Mouse (Mus musculus) gastrocnemius, adult 2 months (tissue): ENCODE measurements around the gene Cbln1. TPM values are rescaled to one million over a fixed set of nuclear protein-coding genes. Genes with fewer than 3 reads are reported as not detected.

ENCODE experiments used
- DNase-seq: peaks from one replicate; pipeline ENCODE4 v3.0.0; 2022
- H3K27ac ChIP-seq: fragments of 200-600 bp; 2 replicates; pipeline ENCODE4 v1.8.1; 2022; ENCODE audit warnings: mild to moderate bottlenecking
- H3K4me3 ChIP-seq: fragments of 200-600 bp; 2 replicates; pipeline ENCODE4 v1.8.1; 2022; ENCODE audit warnings: mild to moderate bottlenecking, moderate library complexity
- CTCF ChIP-seq: fragments of 200-600 bp; IDR thresholded peaks from 2 replicates; pipeline ENCODE4 v1.8.1; 2022; ENCODE audit warnings: antibody characterized with exemption, mild to moderate bottlenecking, moderate library complexity
- intact Hi-C: fragments of 180-260 bp; cut with DNase I; formaldehyde crosslinking; loops from one replicate; pipeline ENCODE4 v1.15.1; 2025
- total RNA-seq, 2 experiments: library from RNA; stranded (reverse); gene quantifications; 2 replicates each; pipeline ENCODE4 v1.2.3; 2021

Cbln1 gene
- total RNA-seq, 2 experiments from 2014 or later = not detected

- no peak overlapping the region for H3K27ac ChIP-seq
- intact Hi-C loops = no loop called here
- TF ChIP-seq CTCF = no peak
- DNase-seq = no peak
- no peak overlapping the region for H3K4me3 ChIP-seq
These were observed 4.5 kb downstream of the Cbln1 start for GRCm38 (mm10) chr8:87467906-87468305.

- Histone ChIP-seq H3K4me3 (no peak overlapping the region), H3K27ac (no peak overlapping the region)
- intact Hi-C loops = no loop called here
- DNase-seq = no peak
- no peak for TF ChIP-seq CTCF
These were observed 5.3 kb downstream of the Cbln1 start for GRCm38 (mm10) chr8:87466936-87467602.

DNA sequence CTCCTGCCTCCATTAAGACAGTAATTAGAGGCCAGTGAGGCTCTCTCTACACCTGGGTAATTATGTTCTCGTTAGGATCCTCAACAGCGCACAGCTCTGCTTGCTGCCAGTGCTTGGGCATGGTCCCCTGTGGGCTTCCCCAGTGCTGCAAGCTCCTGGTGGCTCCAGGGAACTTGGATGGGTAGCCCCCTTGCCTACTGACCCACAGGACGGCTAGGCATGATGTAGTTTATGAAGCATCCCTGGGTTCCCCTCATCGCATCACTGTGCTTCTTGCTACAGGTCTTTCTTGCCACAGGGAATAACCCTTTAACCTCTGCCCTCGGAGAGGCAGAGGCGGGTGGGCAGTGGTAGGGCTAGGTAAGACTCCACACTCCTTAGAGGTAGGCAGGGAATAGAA is 6.1 kb downstream of the Cbln1 start:
- no peak for TF ChIP-seq CTCF
- no peak for DNase-seq
- no peak overlapping the region for H3K27ac ChIP-seq
- intact Hi-C loops = no loop called here
- H3K4me3 ChIP-seq = no peak overlapping the region

- no peak overlapping the region for H3K4me3 ChIP-seq
- TF ChIP-seq CTCF = no peak
- DNase-seq = no peak
- intact Hi-C loops = no loop called here
- H3K27ac ChIP-seq = no peak overlapping the region
These were observed 8.0 kb downstream of the Cbln1 start for GRCm38 (mm10) chr8:87464446-87464845.

DNA sequence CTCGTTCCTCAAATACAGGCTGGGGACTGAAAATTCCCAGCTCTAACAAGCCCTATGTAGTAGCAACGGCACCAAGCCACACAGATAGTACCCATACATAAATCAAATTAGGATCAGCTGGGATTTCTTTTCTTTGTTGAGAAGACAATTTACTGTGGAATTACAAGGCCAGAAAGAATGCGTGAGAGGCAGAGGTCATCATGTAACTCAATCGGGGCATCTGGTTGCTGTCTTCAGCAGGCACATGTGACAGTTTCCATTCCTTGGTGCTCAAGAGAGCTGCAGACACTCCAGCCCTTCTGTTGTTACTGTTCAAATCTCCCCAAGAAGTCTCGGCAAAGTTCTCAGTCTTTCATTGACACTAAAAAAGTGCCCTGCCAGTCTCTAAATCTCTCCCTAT is 10.6 kb downstream of the Cbln1 start:
- intact Hi-C loops = no loop called here
- H3K4me3 ChIP-seq = no peak overlapping the region
- H3K27ac ChIP-seq = no peak overlapping the region
- DNase-seq = no peak
- no peak for TF ChIP-seq CTCF

- Histone ChIP-seq H3K4me3 (no peak overlapping the region), H3K27ac (no peak overlapping the region)
- DNase-seq = no peak
- intact Hi-C loops = no loop called here
- TF ChIP-seq CTCF = no peak
These were observed 15.5 kb downstream of the Cbln1 start for GRCm38 (mm10) chr8:87456949-87457348.

DNA sequence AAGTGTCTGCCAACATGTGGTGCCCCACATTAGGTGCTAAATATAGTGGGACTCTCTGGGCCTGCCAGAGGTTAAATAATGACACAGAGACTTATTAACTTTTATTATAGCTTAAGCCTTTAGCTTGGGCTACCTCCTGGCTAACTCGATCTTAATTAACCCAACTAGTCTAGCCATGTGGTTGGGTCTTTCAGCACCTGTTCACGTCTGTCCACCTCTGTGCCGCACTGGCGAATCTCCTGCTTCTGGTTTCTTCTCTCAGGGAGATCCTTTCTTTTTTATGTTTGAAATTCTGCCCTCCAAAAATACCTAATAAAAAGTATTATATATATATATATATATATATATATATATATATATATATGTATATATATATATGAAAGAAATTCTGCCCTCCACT is 19.6 kb downstream of the Cbln1 start:
- H3K27ac ChIP-seq = no peak overlapping the region

DNA sequence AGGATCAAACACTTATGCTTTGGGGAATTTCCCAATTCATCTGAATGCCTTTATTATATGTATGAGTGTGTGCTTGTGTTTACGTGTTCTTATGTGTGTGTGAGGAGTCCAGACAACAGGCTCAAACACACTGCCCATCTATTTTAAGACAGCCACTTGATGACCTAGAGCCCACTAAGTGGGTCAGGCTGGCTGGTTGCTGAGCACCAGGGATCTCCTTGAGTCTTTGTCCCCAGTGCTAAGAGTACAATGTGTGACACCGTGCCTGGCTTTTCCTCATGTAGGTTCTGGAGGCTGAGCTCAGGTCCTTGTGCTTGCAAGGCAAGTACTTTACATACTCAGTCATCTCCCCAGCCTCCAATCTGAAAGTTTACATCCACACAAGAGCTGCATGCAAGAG is 20.7 kb downstream of the Cbln1 start:
- DNase-seq = no peak
- intact Hi-C loops = no loop called here
- Histone ChIP-seq H3K4me3 (no peak overlapping the region), H3K27ac (no peak overlapping the region)
- TF ChIP-seq CTCF = no peak

More for the DNA sequence above, 19.6 kb downstream of the Cbln1 start:
- intact Hi-C loops = no loop called here
- no peak for DNase-seq
- TF ChIP-seq CTCF = no peak
- no peak overlapping the region for H3K4me3 ChIP-seq

- intact Hi-C loops = no loop called here
- no peak for DNase-seq
- Histone ChIP-seq H3K4me3 (no peak overlapping the region), H3K27ac (no peak overlapping the region)
- no peak for TF ChIP-seq CTCF
These were observed 37.8 kb downstream of the Cbln1 start for GRCm38 (mm10) chr8:87434592-87434991.

DNA sequence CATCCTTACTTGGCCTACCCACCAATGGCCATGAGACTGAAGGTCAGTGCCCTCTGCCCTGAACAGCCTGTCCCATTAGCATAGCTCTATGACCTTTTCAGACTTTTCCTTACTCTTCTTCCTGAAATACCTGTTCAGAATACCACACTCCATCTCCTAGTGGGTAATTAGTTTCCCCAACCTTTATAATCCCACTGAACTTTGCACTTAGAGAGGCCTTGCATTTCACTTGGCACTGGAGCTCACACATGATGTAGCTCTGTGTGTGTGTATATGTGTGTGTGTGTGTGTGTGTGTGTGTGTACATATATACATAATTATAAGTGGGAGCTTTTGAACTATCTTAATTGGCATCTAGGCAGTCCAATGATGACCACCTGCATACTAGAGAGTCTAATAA is 45.2 kb downstream of the Cbln1 start:
- Histone ChIP-seq H3K4me3 (no peak overlapping the region), H3K27ac (no peak overlapping the region)
- no peak for DNase-seq
- intact Hi-C loops = no loop called here
- no peak for TF ChIP-seq CTCF

DNA sequence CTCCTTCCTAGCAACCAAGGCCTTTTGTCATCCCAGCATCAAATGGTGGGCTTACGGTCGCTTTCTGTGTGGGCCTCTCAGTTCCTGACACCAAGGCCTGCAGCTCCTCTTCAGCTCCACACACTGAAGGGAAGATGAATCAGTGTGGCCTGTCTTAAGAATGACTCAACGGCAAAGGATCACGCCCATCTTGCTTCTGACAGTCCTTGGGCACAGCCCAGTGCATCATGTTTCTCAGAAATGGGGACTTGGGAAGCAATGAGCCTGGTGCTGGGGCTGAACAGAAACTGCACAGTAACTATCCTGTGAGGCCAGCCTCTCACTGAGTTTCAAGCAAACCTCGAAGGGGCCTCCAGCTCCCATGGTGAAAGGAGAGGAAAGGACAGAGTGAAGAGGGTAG is 47.7 kb downstream of the Cbln1 start:
- DNase-seq = no peak
- TF ChIP-seq CTCF = no peak
- intact Hi-C loops = no loop called here
- H3K4me3 ChIP-seq = no peak overlapping the region
- no peak overlapping the region for H3K27ac ChIP-seq

- no peak for TF ChIP-seq CTCF
- no peak overlapping the region for H3K27ac ChIP-seq
- intact Hi-C loops = no loop called here
- DNase-seq = no peak
- no peak overlapping the region for H3K4me3 ChIP-seq
These were observed 50.7 kb downstream of the Cbln1 start for GRCm38 (mm10) chr8:87421697-87422096.

Other genes with a start within 250 kb of the Cbln1 start
- gene 4933402J07Rik, start 91.2 kb upstream of the Cbln1 start, total RNA-seq = not detected